Mouse (Mus musculus): ENCODE measurements around the gene 6030468B19Rik. TPM values are rescaled to one million over a fixed set of nuclear protein-coding genes. Genes with fewer than 3 reads are reported as not detected.
"Not testable (repeated sequence)": the region's sequence is repeated elsewhere in the genome, so short reads cannot be mapped to it uniquely, and the experiment has no call there.

Gene 6030468B19Rik
- total RNA-seq, 2 experiments from 2014 or later, result not detected

DNA sequence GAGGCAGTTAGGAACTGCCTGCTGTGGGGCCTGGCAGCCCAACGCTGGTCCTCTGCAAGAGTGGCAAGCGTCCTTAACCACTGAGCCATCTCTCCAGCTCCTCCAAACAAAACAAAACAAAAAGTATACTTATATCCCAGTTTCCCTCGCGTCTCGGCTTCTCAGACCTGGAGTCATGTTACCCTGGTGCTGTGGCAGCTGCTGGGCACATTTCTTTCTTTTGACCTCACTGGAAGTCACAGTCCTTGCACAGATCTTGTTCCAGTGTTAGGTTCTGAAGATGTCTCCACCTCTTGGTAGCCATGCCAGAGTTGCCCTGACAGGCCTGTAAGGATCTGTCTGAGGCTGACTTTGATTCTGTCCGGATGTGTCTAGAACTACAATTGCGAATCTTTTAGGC lies 4.2 kb downstream of the 6030468B19Rik start:
- no peak for DNase-seq (ENCODE audit: low spot score in 2 of 2)

DNA sequence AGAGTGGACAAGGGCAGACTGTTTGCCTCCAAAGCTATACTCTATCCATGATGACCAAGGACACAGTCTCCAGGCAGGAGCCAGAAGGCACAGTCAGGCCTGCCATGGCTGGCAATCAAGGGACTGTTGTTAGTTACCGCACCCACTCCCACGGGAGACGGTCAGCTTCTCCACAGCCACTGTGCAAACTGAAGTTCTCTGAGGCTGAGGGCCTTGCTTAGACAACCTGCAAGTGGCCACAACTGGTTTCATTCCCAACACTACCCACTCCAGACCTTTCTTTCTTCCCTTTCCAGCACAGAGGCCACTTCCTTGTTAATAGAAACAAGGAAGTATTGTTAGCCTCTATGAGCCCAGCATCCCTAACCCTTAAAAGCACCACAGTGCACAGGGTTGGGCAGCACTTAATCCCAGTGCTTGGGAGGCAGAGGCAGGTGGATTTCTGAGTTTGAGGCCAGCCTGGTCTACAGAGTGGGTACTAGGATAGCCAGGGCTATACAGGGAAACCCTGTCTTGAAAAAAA lies 5.8 kb downstream of the 6030468B19Rik start:
- no peak for DNase-seq (ENCODE audit: low spot score in 2 of 2)

DNA sequence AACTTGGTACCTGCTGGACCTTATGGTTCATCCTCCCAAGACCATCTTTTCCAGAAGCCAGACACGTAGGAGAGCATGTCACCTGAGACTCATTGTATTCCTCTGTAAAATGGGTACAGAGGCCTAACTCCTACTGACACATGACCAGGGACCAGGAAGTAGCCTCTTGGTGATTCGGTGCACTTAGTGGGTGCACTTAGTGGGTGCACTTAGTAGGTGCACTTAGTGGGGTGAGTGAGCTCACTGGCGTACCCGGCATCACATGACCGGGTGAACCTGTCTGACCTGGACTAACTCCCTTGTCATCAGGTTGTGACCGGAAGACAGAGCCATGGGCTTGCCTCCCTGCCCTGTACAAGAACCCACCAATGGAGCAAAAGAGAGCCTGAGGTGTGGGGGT lies 9.3 kb downstream of the 6030468B19Rik start:
- no peak for DNase-seq (ENCODE audit: low spot score in 2 of 2)

DNA sequence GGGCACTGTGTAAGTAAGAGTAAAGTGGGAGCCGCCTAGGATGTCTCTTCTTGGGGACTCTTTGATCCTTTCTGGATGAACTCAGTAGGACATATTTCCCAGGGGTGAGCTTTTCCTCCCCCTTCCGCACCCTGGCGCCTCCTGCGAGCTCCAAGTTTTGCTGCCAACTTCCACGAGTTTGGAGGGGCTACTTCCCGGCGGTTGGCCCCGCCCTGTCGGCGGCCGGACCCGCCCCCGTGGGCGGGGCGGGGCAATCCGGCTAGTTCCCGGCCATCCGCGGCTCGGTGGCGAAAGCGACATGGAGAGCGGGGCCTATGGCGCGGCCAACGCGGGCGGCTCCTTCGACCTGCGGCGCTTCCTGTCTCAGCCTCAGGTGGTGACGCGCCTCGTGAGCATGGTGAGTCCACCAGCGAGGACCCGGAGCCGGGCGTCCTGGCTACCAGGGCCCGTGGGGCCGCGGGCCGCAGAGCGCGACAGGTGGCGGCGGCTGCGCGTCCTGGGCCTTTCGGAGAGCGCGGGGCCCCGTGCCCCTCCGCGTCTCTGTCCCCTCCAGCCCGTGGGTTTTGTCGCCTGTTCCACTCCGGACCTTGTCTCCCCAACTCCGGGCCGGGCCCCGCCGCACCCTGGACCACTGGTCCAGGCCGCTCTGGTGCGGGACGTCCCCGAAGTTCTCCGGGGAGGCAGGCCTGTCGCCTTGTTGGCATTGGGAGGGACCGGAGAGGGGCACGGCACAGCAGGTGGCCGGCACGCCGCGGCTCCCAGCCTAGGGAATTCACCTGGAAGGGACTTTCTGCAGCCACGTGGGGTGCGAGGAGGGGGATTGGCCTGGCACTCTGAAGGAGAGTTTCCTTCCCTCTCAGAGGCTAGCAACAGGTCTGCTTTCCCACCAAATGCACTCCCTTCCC lies 12.2 kb downstream of the 6030468B19Rik start, which contains the start of the genes Gm20708 and Syngr2:
Gm20708 (plus strand) TSS at position 262 of the 905 bp plus-strand sequence.
Syngr2 (plus strand) TSS at position 262 of the 905 bp plus-strand sequence.
- DNase-seq (ENCODE audit: low spot score in 2 of 2), result peak in 1 of 2 experiments; percentile 36

DNA sequence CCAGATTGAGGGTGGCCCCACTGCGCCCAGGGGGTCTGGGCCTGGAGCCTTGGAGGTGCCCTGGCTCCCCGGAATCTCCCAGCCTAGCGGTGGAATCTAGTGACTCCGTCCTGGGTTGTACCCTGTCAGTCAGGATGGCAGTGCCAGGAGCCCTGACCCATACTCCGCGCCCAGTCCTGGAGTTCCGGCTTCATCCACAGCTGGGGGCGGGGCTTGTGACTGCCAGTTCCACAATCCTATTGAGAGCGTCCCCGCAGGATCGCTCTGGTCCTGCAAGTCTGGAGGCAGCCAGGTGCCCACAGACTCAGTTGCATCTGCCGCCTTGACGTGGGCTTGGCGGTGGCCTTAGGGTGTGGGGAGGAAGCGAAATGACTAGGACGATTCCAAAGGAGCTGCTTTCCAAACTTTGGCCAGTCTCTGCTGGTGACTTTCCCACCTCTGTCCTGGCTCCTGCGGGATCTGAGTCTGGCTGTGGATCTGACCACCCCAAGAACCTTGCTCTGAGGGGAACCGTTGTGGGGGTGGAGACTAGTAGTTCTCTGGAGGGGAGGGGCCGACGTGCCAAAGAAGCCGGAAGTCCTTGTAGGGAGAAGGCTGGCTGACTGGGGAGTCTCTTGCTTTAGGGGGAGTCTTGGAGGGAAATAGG lies 13.1 kb downstream of the 6030468B19Rik start:
- DNase-seq (ENCODE audit: low spot score in 2 of 2), result peak; percentile 66 to 68

DNA sequence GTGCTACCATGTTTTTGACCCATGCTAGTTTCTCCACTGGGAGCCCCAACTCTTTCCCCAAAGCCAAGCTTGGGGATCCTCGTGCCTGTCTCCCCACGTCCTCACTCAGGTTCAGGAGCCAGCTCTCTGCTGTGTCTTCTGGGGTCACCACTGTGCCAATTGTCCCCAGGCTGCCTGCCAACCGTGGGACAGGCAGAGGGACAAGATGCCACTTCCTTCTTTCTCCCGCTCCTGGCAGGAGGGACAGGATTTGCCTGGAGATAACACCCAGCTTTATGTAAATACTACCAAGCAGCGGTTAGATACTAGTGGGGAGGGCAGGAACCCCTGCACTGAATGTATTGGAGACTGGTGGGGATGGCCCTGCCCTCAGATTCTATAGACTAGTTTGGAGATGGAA lies 16.4 kb downstream of the 6030468B19Rik start:
- DNase-seq (ENCODE audit: low spot score in 2 of 2), result no peak

DNA sequence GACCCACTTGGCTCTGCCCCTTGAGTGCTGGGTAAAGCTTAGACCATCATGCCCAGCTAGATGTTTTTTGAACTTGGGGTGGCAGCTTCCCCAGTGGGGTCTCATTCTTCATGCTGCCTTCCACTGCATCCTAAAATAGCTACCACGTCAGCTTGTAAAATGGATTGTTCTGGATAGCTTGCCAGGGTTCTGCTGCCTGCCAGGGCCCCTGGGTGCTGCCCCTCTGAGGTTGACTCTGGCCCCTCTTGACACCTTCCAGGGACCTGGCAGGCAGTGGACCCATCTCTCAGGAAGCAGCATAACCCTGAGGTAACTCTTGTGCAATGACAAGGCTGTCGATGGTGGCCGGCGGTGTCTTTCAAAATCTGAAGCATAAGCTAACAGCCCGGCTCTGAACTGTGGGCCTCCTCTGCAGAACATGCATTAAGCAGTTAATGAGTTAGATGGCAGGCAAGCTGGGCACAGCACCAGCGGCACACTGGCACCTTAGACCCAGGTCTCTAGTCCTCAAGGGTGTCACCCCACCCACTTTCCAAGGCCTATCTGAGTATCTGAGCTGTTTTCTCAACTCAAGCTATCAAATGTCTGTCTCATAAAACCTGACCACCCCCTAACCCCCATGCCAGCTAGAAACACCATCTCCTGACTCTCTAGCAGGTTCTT lies 17.4 kb downstream of the 6030468B19Rik start:
- DNase-seq (ENCODE audit: low spot score in 2 of 2), result no peak

DNA sequence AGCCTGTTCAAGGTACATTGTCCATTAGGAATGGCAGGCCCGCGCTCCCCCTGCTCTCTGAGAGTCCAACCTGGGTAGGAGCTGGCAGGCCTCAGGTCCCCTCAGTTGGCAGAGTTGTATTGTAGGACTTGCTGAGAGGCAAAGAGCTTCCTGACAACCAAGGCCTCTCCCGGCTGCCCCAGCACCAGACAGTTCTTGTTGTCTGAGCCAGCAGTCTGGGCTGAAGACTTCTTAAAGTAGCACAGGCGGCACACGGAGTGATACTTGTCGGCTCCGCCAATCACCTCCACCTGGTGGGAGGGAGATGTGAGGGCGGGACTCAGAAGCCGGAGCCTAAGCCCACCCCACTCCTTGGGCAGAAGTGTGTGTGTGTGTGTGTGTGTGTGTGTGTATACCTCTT lies 18.4 kb downstream of the 6030468B19Rik start:
- not testable (repeated sequence) for DNase-seq (ENCODE audit: low spot score in 2 of 2)

DNA sequence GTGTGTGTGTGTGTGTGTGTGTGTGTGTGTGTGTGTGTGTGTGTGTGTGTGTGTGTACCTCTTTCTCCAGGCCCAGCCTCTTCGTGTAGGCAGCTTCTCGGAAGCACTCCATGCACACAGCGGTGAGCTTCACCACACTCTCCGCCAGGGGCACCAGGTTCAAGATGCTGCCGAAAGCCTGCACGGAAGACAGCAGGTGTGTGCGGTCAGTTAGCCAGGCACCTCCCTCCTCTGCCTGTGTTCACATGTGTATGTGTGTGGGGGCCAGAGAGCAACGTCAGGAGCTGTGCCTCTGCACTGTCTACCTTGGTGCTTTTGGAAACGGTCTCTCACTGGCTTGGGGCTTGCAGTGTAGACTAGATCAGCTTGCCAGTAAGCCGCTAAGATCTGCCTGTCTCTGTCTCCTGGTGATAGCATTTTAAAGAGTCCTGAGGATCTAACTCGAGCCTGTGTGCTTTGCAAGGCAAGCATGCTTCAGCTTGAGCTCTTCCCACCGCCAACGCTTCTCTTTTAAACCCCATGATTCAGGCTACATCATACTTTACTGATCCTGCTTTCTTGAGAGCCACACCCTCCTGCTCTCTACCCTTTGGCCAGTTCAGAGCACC lies 19.0 kb downstream of the 6030468B19Rik start:
- DNase-seq (ENCODE audit: low spot score in 2 of 2), result no peak

DNA sequence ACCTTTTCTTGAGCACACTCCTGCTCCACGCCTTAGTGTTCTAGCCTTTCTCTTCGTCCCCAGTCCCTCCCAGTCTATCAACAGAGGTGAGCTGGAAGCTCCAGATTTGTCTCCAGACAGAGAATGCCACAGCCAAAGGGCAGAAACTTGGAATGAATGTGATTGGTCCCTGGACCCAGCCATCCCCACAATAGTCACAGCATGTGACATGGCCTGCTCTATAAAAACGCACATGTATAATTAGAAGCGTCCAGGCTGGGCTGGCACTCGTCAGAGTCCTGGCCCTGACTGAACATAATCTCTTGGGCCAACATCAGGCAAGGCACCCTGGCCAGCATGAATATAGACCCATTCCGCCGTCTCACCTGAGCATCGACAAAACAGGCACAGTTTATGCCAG lies 21.6 kb downstream of the 6030468B19Rik start:
- no peak for DNase-seq (ENCODE audit: low spot score in 2 of 2)

DNA sequence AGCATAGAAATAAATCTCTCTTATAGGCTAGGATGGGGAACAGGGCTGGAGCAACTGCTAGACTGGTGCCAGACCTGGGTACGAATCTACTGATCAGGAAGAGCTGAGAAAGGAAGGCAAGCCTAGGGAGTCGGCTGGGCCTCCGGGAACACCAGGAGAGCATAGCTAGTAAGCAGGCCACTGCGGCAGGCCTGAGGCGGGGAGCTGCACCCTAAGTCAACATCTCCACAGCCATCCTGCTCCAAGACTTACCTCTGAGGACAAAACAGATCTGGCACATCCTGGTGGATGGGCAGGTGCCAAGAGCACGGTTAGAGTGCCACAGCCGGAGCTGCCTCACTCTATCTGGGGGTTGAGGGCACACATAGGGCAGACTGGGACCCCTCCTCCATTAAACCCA lies 22.7 kb downstream of the 6030468B19Rik start:
- no peak for DNase-seq (ENCODE audit: low spot score in 2 of 2)

DNA sequence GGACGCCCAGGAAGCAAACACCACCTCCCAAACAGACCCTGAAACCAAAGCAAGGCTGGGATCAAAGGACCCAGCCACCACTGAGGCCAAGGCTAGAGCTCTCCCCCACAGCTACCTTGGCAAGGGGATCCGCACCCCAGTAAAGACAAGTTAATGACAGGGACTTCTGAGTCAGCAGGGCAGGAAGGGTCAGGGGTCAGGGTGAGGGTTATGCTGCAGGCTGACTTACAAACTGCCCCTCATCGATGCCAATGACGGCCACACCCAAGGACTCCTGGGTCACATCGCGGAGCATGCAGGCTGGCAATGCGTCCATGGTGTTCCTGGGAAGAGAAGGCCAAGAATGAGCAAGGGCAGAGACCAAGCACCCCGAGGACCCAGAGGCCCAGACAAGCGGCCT lies 24.4 kb downstream of the 6030468B19Rik start:
- DNase-seq (ENCODE audit: low spot score in 2 of 2), result no peak

DNA sequence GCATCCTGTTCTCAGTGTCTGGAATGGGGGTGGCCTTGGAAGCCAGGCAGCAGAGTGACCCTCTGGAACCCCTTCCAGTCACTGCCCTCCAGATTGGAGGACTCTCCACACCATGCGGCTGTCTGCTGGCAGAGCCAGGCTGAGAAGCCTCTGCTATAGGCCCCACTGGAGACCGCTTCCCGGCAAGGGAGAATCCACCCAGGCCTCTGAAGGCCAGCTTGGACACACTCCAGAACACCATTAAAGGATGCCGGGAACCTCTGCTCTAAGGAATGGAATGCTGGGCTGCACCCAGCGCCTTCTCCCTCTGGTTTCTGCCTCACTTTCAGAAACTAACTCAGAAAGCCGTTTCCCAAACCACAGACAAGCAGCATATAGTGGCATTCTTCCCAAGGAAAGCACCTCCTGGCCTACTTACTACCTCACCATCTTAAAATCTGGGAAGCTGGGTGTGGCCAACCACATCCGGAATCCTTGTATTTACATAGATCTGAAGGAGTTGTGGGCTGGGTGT lies 25.3 kb downstream of the 6030468B19Rik start:
- DNase-seq (ENCODE audit: low spot score in 2 of 2), result no peak

DNA sequence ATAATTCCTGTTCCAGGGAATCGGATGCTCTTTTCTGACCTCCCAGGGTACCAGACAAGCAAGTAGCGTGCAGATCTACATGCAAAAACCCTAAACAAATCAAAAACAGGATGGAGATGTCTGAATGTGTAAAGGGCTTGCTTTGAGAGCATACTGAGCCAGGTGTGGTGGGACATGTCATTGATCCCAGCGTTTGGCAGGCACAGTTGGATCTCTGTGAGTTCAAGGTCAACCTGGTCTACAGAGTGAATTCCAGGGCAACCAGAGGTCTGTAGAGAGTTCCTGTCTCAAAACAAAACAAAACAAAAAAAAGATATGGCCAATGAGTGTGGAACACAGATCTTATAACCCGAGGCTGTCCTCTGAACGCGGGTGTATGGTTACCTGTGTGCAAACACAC lies 26.0 kb downstream of the 6030468B19Rik start:
- no peak for DNase-seq (ENCODE audit: low spot score in 2 of 2)

DNA sequence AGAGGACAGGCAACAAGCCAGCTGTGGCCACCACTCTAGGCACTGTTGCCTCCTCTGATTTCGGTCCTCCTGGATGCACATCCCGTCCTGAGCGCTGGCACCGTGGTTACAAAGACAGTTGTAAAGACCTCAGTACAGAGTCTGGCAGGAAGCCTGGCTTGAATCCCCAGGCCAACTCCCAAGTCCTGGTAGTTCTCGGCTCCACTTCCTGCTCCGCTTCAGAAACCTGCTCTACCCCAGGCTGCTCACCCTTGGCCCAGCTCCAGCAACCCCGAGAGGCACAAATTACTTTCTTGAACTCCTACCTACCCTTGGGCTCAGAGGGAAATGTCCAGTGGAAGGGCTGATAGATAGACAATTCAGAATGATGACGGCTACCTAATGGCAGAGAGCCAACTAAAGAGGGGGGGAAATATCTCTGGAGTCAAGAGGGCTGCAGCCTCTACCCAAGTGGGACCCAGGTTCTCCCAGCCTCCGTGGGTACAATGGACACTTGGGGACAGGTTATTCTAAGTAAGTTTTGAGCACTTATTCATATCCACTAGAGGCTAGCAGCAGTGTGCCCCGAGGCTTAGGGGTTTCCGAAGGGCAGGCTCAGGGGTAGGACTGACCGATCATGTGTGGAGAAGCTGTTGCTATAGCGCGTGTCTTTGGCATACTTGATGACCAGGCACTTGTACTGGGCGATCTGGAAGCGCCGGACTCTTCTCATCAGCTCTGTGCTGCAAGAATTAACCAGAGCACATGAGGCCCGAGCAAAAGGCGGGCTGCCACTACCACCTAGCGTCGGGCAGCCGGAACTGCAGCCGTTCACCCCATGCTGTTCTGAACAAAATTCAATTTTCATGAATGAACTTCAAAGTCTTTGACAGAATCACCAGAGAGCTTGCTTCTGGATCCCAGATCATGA lies 26.9 kb downstream of the 6030468B19Rik start:
- DNase-seq (ENCODE audit: low spot score in 2 of 2), result peak; percentile 82 to 85

DNA sequence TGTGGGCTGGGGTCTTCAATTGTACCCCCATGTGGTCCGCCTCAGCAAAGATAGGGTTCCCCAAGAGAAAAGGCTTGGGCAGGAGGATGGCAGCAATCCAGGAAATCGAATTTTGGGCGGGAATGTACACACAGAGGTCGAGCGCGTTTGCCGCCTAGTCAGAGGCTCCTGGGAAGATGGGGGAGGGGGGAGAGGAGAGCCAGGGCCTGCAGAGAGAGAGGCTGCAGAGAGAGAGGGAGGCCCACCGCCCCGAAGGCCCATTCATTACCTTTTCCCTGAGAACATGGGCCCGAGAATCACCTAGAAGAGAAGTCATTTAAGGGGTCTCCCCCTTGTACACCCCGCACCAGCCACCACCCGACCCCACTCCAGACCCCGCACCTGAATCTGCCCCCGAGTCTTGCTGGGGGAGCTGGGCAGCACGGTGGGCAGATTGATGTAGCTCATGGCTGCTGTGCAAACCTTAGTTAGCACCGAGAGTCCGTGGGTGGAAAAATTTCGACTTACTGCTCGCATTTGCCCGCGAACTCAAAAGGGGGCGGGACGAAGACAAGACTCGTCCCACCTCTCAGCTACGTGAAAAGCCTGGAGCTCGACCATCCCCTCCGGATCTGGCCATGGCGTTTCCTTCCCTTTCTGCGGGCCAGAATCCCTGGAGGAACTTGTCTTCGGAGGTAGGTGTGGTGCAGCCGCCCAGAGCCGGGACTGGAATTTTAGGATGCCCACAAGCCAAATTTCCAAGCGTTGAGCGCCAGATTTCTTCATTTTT lies 28.1 kb downstream of the 6030468B19Rik start, which contains the start of the genes Afmid and Tk1:
Afmid (plus strand) TSS at position 592 of the 769 bp plus-strand sequence.
Tk1 (minus strand) TSS at position 760 of the 769 bp plus-strand sequence.
- DNase-seq (ENCODE audit: low spot score in 2 of 2), result peak; percentile 31 to 45

DNA sequence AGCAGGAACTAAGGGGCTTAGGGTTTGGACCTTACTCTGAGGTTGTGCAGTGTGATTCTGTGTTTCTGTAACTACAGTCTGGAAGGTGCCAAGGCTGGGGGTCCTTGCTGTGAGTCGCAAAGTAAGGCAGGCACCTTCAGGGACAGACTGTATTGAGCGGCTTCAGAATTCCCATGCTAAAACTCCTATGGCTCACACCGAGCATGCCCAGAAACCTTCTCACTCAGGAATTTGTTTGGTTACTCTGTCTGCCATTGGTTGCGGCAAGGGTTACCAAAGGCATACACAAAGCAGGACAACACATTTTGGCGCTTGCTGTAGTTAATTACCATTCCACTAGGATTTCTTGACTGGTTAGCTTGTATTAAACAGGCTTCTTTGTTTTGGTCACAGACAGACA lies 28.7 kb downstream of the 6030468B19Rik start:
- no peak for DNase-seq (ENCODE audit: low spot score in 2 of 2)

DNA sequence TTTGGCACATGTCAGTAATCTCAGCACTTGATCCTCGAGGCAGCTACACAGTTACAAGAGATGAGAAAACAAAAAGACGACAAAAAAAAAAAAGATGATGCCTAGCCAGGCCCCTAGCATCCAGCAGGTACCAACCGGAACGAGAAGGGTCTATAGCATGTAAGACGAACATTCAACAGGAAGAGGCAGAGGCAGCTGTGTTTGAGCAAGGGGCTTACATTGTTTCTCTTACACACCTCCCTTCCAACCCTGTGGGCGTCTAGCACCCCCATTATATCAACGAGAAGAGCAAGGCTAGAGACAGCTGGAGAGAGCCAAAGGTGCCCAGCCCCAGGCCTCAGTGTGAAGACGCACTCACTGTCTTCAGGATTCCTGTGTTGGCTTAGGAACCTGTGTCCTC lies 29.5 kb downstream of the 6030468B19Rik start:
- no peak for DNase-seq (ENCODE audit: low spot score in 2 of 2)

DNA sequence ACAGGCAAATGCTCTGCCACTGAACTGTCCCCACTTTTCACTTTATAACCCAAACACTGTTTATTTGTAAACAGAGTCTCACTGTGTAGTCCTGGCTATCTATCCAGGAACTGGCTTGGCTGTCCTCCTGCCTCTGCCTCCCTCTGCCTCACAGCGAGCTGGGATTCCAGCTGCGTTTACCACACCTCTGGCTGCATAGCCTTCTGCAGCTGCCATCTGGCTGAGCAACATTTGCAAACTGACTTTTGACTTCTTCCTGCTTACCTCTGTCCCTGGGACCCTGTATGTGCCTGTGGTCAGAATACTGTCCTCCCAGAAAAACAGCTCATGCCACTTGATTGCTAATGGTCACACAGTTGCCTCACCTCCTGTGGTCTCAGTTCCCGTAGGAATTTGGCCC lies 29.9 kb downstream of the 6030468B19Rik start:
- DNase-seq (ENCODE audit: low spot score in 2 of 2), result no peak

All from left cerebral cortex, adult 18-20 months (tissue).